Mouse (Mus musculus) ovary, postnatal 10 days (tissue): ENCODE measurements around the gene Habp4.

Experiments
- DNase-seq: peaks from one replicate; pipeline ENCODE4 v3.0.0; 2022; ENCODE audit warnings: low spot score

The Habp4 gene

DNA sequence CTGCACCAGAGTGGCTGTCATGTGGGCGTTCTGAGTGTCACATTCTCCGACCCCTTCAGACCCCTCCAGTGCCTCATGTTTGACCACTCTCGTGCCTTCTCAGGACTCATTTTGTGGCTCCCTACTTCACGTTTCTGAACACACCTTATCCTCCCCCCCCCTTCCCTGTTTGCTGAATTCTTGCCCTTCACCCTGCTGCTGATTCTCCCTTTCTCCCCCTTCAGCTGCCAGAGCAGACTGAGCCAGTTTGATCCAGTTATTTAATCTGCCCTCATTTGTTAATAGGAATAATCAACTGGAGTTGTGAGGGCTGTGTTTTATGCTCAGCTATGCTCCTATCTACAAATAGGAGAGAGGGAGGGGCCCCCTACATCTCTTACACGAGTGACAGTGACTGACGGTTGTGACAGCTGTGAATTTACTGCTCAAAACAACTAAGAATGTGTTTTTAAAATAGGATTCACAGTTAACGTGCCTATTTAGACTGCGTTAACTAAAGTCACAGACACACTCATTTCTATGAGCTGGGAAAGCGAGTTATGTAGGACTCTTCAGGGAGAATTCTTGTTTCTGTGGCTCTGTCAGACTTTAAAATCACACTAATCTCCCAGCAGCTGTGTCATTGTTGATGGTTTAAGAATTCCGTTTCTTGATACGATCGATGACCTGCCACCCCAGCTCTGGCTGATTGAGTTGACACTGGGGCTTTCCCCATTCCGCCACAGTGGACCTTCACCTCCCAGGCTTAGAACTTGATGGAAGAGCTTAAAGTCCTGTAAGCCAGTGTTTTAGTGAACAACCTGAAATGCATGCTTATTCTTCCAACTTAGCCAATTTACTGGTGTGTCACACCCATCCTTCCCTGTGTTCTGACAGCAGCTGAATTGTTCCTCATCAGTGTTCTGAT, 17.4 kb downstream of the Habp4 start:
- no peak for DNase-seq

DNA sequence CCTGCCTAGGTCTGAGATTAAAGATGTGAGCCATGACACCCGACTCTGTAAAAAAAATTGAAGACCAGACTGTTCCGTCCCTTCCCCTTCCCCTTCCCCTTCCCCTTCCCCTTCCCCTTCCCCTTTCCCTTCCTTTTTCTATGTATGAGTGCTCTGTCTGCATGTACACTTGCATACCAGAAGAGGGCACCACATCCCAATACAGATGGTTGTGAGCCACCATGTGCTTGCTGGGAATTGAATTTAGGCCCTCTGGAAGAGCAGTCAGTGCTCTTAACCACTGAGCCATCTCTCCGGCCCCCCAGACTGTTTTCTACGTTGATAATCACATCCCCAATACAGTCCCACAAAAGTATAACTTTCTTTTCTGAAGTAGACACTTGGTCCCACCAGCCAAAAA, 18.7 kb downstream of the Habp4 start:
- DNase-seq, result no peak

DNA sequence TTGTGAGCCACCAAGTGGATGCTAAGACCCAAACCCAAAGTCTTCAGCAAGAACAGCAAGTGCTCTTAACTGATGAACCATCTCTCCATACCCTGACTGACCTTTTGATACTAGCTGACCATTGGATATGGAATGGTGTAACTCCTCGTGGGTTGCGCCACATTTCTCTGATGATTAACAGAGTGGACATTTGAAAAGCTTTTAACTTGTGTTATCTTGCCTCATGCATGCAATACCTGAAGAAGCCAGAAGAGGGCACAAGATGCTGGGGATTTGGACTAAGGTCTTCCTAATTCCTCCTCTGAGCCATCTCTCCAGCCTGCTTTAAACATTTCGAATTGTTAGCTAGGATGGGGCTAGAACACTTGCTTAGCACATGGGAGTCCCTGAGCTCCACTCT, 19.3 kb downstream of the Habp4 start:
- no peak for DNase-seq

DNA sequence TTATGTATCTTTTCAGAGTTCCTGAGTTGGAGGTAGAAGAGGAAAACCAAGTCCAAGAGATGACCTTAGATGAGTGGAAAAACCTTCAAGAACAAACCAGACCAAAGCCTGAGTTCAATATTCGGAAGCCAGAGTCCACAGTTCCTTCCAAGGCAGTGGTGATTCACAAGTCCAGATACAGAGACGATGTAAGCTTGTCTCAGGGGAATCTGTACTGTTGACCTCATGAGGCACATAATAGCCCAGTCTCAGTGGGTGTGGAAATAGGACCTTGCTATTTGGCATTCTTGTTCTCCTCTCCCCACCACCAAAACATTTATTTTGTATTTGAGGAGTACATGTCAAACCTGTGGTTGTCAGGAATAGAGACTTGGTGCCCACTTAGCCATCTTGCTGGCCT, 20.5 kb downstream of the Habp4 start:
- no peak for DNase-seq

DNA sequence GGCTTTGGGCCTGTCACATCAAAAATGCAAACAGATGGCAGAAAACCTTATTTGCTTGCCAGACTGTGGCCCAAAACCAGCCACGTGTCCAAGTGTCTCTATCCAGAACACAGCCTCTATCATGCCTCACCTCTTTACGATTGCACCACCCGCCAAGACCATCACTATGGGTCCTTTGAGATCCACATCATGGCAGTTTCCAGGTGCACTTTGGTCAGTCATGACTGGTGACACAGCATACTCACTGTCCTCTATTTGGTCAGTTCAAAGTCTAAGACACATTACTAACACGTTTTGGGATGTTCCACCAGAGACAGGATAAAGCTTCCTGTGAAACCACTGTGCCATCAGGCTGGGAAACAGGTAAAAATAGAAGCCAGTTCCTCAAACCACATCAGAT, 22.0 kb downstream of the Habp4 start:
- DNase-seq, result no peak

DNA sequence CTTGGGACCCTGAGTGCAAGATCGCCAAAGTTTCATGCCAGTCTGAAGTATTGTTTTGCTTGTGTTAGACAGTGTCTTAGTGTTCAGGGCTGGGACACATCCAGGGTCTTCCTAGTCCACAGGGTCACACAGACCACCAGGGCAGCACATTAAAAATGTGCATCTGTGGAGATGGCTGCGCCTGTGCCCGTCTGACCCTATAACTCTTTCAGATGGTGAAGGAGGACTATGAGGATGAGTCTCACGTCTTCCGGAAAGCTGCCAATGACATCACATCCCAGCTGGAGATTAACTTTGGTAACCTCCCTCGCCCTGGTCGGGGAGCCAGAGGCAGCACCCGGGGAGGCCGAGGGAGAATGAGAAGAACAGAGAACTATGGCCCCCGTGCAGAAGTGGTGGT, 22.7 kb downstream of the Habp4 start:
- DNase-seq, result no peak

DNA sequence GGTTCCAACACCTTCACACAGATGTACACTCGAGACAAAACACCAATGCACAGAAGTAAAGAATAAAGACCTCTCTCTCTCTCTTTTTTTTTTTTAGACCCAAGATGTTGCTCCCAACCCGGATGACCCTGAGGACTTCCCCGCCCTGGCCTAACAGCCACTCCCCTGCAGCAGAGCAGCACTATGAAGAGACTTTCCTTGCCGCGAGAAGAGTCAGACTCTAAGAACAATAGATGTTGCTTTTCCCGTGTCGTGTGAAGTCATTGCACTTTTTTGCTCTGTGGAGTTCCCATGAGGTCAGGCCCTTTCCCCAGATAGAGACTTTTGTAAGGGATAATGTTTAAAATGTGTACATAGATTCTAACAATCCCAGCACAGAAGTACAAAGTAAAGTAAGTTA, 23.6 kb downstream of the Habp4 start:
- DNase-seq, result no peak

DNA sequence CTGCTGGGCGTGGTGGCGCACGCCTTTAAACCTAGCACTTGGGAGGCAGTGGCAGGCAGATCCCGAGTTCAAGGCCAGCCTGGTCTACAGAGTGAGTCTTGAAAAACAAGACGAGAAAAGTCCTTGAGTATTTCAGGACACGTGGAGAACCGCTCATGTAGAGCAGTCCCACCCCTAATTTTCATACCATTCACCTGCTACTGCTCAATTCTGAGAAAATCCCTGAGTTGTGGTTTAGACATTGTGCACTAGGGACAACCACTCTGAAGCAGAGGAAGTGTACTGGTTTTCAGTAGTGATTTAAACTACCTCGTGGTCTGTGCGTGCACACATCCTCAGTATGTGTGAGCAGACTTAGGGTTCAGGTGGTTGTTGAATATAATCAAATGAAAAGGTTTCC, 24.0 kb downstream of the Habp4 start:
- DNase-seq, result no peak

DNA sequence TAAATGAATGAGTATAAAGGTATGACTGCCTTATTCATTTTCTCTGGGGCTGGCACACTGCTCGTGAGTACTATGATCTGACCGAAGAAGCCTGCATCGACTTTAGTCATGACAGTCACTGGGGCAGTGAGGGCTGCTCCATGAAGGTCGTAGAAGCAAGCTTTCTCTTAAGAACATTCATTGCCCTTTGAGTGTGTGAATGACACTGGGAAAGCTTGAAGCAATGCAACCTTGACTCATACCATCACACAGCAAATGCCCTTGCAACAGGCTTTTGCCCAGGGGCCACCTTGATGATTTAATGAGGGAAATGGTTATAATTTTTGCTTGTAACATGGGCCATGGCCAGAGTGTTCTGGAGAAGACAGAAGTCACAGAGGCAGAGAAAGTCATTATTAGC, 24.9 kb downstream of the Habp4 start:
- DNase-seq, result no peak

DNA sequence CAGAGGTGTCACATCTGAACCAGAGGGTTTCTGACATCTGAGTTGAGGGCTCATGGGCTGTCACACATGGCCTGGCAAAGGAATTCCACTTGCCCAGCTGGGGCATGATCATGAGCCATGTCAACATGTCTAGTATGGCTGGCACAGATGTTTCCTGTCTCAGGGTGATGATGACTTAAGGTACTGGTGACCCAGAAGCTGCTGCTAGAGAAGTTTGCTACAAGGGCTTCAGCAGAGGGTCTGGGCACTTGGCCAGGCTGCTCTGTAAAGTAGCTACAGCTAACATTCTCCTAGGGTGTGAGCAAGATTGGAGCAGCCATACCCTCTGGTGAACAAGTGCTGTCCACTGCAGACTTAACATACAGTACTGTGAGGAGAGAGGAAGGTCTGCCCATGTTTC, 25.4 kb downstream of the Habp4 start:
- no peak for DNase-seq

DNA sequence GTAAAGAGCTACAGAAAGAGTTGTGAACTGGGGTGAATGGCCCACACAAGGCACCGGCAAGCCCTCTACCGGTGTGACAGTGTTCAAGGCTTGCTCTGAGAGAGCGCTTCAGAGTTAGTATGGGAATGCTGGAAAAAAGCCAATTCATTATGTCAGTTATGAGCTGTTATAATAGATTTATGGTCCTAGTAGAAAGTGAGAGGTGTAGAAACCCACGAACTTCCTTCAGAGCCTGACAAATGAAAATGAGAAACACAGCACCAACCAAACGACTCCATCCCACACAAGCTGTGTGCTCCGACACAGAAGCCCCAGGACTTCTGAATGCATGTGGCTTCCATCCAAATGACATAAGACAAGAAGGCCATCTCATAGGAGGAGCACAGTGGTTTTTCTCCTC, 36.3 kb downstream of the Habp4 start:
- no peak for DNase-seq

DNA sequence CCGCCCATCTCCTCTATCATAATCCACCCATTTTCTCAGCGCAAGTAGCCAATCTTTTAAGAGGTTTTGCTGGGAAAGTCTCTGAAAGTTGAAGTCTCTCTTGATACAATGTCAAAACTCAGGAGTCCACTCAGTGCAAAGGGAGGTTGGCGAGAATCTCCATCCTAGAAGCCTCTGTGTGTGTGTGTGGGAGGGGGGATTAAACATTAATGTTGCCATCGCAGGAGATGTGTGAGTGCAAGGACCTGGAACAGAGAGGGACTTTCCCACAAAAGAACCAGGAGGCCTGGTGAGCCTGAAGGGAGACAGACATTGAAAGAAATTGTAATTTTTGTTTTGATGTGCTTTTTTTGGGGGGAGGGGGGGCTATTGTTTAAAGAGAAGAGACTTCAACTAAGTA, 36.7 kb downstream of the Habp4 start:
- no peak for DNase-seq

DNA sequence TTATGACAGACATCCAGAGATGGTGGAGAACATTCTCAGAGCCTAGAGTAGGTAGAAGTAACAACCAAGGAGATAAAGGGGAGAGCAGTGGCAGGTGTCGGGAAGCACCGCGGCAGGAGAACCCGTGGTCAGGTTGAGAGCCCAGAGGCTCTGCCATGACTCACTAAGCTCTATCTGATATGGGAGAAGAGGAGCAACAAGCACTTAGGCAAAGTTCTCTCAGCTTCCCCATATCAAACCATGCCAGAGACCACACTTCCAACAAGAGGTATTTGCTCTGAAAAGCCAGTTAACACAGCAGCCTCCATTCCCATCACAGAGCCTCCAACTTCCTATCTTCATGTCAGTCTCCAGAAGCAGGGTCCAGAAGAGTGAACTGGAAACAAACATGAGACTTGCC, 39.3 kb downstream of the Habp4 start:
- no peak for DNase-seq

DNA sequence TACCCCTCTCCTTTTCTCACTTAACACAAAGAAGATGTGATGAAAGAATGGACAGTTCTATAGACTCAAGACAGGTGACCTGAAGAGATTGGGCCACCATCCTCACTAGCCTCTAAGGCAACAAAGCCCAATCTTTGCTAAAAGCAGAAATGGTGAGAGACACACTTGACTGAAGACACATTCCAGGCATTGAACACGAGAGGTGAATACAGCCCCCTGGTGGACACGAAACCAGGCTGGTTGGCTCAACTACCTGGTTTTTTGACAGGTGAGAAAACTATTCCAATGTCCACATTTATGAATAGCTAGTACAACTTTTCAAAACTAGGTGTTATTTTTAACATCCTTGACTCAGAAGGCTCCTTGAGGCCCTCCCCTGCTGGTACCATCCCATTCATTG, 43.1 kb downstream of the Habp4 start:
- DNase-seq, result no peak

DNA sequence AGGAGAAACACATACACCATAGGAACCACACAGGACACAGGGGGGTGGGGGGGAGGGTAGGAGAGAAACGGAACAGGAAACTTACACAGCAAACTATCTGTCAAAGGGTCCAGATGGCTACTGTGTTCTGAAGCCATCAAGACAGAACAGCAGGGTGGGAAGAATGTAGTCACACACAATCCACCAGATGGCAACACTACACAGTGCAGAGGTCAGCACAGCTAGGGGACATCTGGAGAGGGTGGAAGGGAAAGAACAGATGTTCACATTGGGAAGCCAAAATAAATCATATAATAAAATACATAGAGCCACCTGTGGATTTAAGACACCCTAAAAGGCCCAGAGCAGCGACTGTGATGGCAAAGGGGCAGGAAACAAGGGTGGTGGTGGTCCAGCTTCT, 43.6 kb downstream of the Habp4 start:
- no peak for DNase-seq

DNA sequence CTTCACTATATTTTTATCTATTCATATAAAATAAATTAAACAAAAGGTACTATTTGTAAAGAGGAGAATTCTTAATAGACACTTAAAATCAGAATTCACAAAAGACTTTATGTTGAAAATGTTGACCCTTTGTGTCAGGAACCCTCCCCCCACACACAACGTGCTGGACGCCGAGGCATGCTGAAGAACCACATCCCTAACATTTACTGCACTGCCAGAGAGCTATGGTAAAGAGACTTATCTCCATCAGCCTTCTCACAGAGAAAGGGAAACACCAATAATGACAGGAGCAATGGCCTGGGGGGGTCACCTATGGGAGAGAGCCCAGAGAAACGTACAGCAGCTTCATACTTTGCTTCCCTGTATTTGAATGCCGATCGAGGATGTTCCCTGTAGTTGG, 46.5 kb downstream of the Habp4 start:
- DNase-seq, result no peak

DNA sequence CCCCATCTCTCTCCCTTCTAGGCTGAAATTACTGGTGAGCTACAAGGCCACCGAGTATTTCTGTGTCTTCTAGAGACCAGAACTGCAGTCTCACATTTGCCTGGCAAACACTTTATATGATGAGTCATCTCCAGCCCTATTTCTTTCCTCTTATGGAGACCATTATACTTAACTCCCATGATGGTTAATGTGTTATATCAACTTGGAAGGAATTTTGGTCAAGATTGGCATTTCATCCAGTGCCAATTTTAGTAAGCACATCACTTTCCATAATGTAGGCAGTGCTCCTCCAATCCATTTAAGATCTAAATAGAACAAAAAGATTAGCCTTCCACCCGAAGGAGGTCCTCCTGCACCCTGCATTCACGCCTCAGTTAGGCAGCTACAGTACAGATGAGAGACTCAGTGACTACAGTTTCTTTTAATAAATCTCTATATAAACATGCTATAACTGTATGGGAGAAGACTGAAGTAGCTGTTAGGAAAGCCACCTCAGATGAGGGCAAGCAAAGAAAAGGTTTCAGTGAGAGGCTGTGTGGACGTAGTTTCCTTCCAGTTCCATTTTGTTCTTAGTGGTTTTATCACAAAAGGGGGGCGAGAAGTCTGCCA, 50.5 kb downstream of the Habp4 start:
- no peak for DNase-seq

DNA sequence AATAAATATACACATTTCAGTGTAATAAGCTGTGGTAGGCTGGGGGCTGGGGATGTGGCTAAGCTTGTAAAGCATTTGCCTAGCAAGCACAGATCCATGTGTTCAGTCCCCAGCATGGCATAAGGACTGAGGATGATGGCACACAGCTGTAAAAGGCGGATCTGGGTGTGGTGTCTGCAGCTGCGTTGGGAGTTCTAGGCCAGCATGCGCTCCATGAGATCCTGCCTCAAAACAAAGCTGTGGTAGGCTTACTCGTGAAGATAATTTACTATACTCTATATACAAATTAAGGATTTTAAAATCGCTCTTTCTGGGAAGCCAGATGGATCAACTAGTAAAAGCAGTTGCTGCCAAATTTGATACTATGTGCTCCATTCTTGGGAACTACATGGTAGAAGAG, 53.3 kb downstream of the Habp4 start:
- DNase-seq, result no peak

DNA sequence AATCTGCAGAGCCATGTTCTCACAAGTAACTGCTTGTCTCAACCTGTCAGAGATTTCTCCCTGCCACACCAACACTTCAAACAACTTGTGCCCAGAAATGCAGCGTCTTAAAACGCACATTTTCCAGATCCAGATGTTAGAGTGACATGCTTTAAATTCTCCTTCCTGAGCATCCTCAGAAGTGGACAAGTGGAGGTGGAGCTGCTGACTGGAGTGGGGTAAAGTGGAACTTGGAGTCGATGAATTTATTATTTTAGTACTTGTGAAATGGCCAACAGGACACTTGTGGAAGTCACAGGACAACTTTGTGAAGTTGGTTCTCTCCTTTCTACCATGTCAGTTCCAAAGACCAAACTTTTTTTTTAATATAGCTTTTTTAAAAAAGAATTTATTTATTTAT, 64.1 kb downstream of the Habp4 start:
- no peak for DNase-seq

DNA sequence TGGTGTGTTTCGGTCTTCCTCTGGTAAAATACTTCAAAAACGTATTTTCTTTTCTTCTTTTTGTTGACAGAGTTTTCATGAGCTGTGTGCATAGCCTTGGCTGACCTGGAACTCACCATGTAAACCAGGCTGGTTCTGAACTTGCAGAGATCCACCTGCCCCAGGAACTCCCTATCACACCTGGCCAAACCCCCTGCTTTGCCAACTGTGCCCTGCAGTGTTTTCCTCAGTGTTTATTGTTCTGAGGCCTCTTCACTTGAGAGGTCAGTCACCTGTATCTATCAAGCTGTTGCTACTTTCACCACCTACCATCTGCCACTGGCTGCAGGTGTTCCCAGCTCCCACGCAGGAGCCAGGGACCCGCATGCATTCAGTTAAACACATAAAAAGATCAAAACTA, 65.1 kb downstream of the Habp4 start:
- DNase-seq, result no peak

DNA sequence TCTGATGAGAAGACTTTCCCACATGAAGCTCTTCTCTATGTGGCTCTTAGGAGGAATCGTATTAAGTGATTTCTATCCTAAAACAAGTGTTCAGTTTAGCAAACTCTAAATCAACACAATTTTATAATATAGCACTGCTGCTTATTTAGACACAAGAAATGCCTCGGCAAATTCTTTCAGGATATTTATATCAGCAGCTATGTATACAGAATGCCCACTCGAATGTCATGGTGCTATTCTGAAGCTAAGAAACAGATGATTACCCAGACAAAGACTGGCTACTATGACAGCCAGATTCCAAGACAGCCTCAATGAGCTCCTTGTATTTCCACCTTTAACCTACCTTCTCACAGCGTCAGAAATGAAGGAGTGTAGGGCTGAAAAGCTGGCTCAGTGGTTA, 71.5 kb downstream of the Habp4 start:
- no peak for DNase-seq

DNA sequence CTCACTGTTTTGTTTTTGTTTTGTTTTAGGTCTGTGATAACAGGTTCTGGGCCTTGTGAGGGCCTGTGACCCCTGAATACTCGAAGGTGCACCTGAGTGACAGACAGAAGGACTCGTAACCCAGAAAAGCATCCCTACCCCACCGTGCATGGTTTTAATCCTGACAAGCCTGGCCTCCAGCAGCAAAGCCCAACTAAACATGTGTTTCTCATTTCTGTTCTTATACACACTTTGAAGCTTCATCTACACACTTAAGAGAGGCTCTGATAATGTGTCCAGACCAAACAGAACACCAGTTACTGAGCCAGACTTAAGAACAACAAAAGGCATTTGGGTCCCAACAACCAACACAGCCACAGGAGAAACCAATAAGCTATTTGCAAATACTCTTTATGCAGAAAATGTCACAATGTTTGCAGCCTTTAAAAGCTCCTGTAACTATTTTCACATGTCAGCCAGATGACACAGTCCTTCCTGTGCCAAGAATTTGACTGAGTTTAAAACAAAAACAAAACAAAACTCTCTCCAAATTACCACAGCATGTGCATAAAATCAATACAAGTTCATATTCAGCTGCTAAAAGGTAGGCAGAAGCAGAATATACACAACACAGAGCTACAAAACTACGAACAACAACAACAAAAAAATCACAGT, 73.6 kb downstream of the Habp4 start:
- DNase-seq, result no peak

DNA sequence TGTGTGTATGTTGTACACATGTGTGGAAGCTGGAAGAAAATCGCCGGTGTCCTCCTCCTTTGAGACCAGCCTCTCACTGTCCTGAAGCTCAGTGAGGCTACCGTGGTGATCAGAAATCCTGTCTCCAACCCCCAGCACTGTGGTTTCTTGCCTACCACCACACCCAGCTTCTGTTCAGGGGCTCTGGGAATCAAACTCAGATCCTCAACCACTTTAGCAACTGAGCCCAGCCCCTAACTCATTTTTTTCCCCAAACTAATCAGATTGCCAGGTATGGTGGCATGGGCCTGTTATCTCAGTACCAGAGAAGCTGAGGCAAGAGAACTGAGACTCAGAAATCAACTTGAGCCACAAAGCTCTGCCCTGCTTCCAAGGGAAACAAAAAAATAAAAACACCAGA, 74.2 kb downstream of the Habp4 start:
- DNase-seq, result no peak
